Mouse (Mus musculus): ENCODE results near the gene Zfp937.
"Not testable (repeated sequence)": the region's sequence is repeated elsewhere in the genome, so short reads cannot be mapped to it uniquely, and the experiment has no call there.

The Zfp937 gene

GRCm38 (mm10) chr2:150217600-150218362 is at the start of gene Zfp937:
Gene Zfp937 (plus strand): TSS chr2:150218073.
- peak; percentile 68 for DNase-seq (ENCODE audit: extremely low spot score, low spot score)

- no peak for DNase-seq (ENCODE audit: extremely low spot score, low spot score)
These were observed 44.0 kb upstream of the Zfp937 start for GRCm38 (mm10) chr2:150173833-150174232.

GRCm38 (mm10) chr2:150179579-150179978 is 38.3 kb upstream of the Zfp937 start, which contains the start of gene Gm10770:
Gene Gm10770 (minus strand): TSS chr2:150179679.
- DNase-seq (ENCODE audit: extremely low spot score, low spot score) = not testable (repeated sequence)

- DNase-seq (ENCODE audit: extremely low spot score, low spot score) = not testable (repeated sequence)
These were observed 36.8 kb upstream of the Zfp937 start for GRCm38 (mm10) chr2:150181046-150181445.

- DNase-seq (ENCODE audit: extremely low spot score, low spot score) = not testable (repeated sequence)
These were observed 36.3 kb upstream of the Zfp937 start, which contains the start of gene Gm14139 for GRCm38 (mm10) chr2:150181570-150181999. Gene Gm14139 (plus strand): TSS chr2:150181755.

GRCm38 (mm10) chr2:150218363-150218725 is 471 bp downstream of the Zfp937 start:
- not testable (repeated sequence) for DNase-seq (ENCODE audit: extremely low spot score, low spot score)

GRCm38 (mm10) chr2:150223263-150223662 is 5.4 kb downstream of the Zfp937 start:
- DNase-seq (ENCODE audit: extremely low spot score, low spot score) = not testable (repeated sequence)

GRCm38 (mm10) chr2:150243211-150243610 is 25.3 kb downstream of the Zfp937 start:
- DNase-seq (ENCODE audit: extremely low spot score, low spot score) = no peak

GRCm38 (mm10) chr2:150255491-150255890 is 37.6 kb downstream of the Zfp937 start, which contains the start of gene Gm21994:
Gene Gm21994 (minus strand): TSS chr2:150255591.
- not testable (repeated sequence) for DNase-seq (ENCODE audit: extremely low spot score, low spot score)

GRCm38 (mm10) chr2:150256861-150257260 is 39.0 kb downstream of the Zfp937 start:
- DNase-seq (ENCODE audit: extremely low spot score, low spot score) = not testable (repeated sequence)

GRCm38 (mm10) chr2:150257291-150257690 is 39.4 kb downstream of the Zfp937 start, which contains the start of gene Gm14124:
Gene Gm14124 (plus strand): TSS chr2:150257517.
- not testable (repeated sequence) for DNase-seq (ENCODE audit: extremely low spot score, low spot score)

Measured in neural tube, embryonic 10.5 days (tissue).